Mouse (Mus musculus) intestine, postnatal 0 days (tissue): Measurements from ENCODE around the gene Dusp16. TPM values are rescaled to one million over a fixed set of nuclear protein-coding genes. Genes with fewer than 3 reads are reported as not detected.

Experiments
- ATAC-seq: fragments of 200-750 bp; cut with Nextera tagmentation; 2 replicates; pipeline ENCODE4 v1.8.0; 2017; ENCODE audit warnings: mild to moderate bottlenecking, moderate TSS enrichment, moderate library complexity
- H3K27ac ChIP-seq: fragments of 300-500 bp; sonication (generic); 2 replicates; pipeline ENCODE4 v1.5.1; 2014; ENCODE audit warnings: mild to moderate bottlenecking, low read depth, low read length, moderate library complexity
- H3K27me3 ChIP-seq: fragments of 300-500 bp; sonication (generic); replicated peaks from 2 replicates; pipeline ENCODE4 v1.6.1; 2014; ENCODE audit warnings: low read length, mixed read lengths; ENCODE audit not compliant: control insufficient read depth, insufficient read depth
- H3K36me3 ChIP-seq: fragments of 300-500 bp; sonication (generic); 2 replicates; pipeline ENCODE4 v1.6.1; 2014; ENCODE audit warnings: mild to moderate bottlenecking, moderate library complexity; ENCODE audit not compliant: control insufficient read depth, insufficient read depth
- H3K4me1 ChIP-seq: fragments of 300-500 bp; sonication (generic); replicated peaks from 2 replicates; pipeline ENCODE4 v1.6.1; 2014; ENCODE audit warnings: antibody characterized with exemption, low read length, mixed read lengths; ENCODE audit not compliant: control insufficient read depth, insufficient read depth
- H3K4me2 ChIP-seq: fragments of 300-500 bp; sonication (generic); replicated peaks from 2 replicates; pipeline ENCODE4 v1.6.1; 2014; ENCODE audit warnings: low read depth, mild to moderate bottlenecking, moderate library complexity
- H3K4me3 ChIP-seq: fragments of 300-500 bp; sonication (generic); 2 replicates; pipeline ENCODE4 v1.5.1; 2014; ENCODE audit warnings: low read depth, low read length
- H3K9ac ChIP-seq: fragments of 300-500 bp; sonication (generic); 2 replicates; pipeline ENCODE4 v1.6.1; 2014; ENCODE audit warnings: mild to moderate bottlenecking, low read depth, low read length
- H3K9me3 ChIP-seq: fragments of 300-500 bp; sonication (generic); 2 replicates; pipeline ENCODE4 v1.6.1; 2016; ENCODE audit warnings: mixed run types; ENCODE audit not compliant: control insufficient read depth
- CTCF ChIP-seq: sonication (generic); IDR thresholded peaks from 2 replicates; pipeline ENCODE4 v1.5.1; 2016; ENCODE audit warnings: low read depth, mild to moderate bottlenecking, control low read depth, antibody characterized with exemption, moderate library complexity
- WGBS: fragments of 180-500 bp; shearing (Covaris S2); extraction: QIAGEN DNeasy Blood & Tissue Kit; methylation state at CpG from one replicate; pipeline ENCODE4 v1.1.7; 2014; 5-methylcytosine and 5-hydroxymethylcytosine counted together
- polyA plus RNA-seq: library from polyadenylated mRNA; unstranded; fragments of >200 nt; fragmentation: Nextera tagmentation; extraction: Ambion mirVana; gene quantifications from 2 replicates; pipeline ENCODE4 v1.2.1, GENCODE M21; 2015

Gene Dusp16
- polyA plus RNA-seq, 1 experiment from 2014 or later: 6.7 TPM

GRCm38 (mm10) chr6:134722906-134723305 lies 69.5 kb downstream of the Dusp16 start:
- WGBS: 60% methylated on average over 8 of the region's 8 CpGs
- Histone ChIP-seq H3K9ac (no peak overlapping the region), H3K4me2 (no peak overlapping the region), H3K27ac (no peak overlapping the region), H3K36me3 (peaks cover 23% of the 10 kb centered on the region), H3K9me3 (no peaks in the 10 kb centered on the region), H3K27me3 (no peaks in the 10 kb centered on the region), H3K4me3 (no peak overlapping the region), H3K4me1 (peaks cover 11% of the 10 kb centered on the region)
- no peak for TF ChIP-seq CTCF
- ATAC-seq: no peak

- Histone ChIP-seq H3K4me1 (peaks cover 15% of the 10 kb centered on the region), H3K36me3 (peaks cover 34% of the 10 kb centered on the region), H3K9ac (no peak overlapping the region), H3K4me2 (no peak overlapping the region), H3K27me3 (no peaks in the 10 kb centered on the region), H3K27ac (no peak overlapping the region), H3K4me3 (no peak overlapping the region), H3K9me3 (no peaks in the 10 kb centered on the region)
- no peak for TF ChIP-seq CTCF
- ATAC-seq: no peak
- WGBS: 83% methylated on average over 6 of the region's 6 CpGs
Measured at GRCm38 (mm10) chr6:134721729-134722269, 70.6 kb downstream of the Dusp16 start.

GRCm38 (mm10) chr6:134720150-134720549 lies 72.3 kb downstream of the Dusp16 start:
- no peak for TF ChIP-seq CTCF
- Histone ChIP-seq H3K4me2 (no peak overlapping the region), H3K27me3 (no peaks in the 10 kb centered on the region), H3K4me1 (peaks cover 18% of the 10 kb centered on the region; the same call in 1 of the 2 replicates), H3K36me3 (peaks cover 41% of the 10 kb centered on the region), H3K4me3 (no peak overlapping the region), H3K9ac (no peak overlapping the region), H3K9me3 (no peaks in the 10 kb centered on the region), H3K27ac (no peak overlapping the region)
- 74% methylated on average over 5 of the region's 5 CpGs for WGBS
- no peak for ATAC-seq

GRCm38 (mm10) chr6:134719156-134719555 lies 73.3 kb downstream of the Dusp16 start:
- 55% methylated on average over 5 of the region's 5 CpGs for WGBS

GRCm38 (mm10) chr6:134718668-134719065 lies 73.8 kb downstream of the Dusp16 start:
- Histone ChIP-seq H3K4me2 (peak overlapping the region; percentile 30), H3K9me3 (no peaks in the 10 kb centered on the region), H3K36me3 (peaks cover 40% of the 10 kb centered on the region), H3K9ac (no peak overlapping the region), H3K27ac (peak overlapping the region; percentile 71), H3K4me3 (no peak overlapping the region), H3K4me1 (peaks cover 13% of the 10 kb centered on the region; the same call in 1 of the 2 replicates), H3K27me3 (no peaks in the 10 kb centered on the region)
- peak; percentile 41 for ATAC-seq
- no peak for TF ChIP-seq CTCF
- WGBS: 63% methylated on average over 11 of the region's 11 CpGs

More at GRCm38 (mm10) chr6:134719156-134719555, 73.3 kb downstream of the Dusp16 start:
- H3K4me2 ChIP-seq: peak overlapping the region; percentile 30; the same call in 1 of the 2 replicates
- H3K9me3 ChIP-seq: no peaks in the 10 kb centered on the region
- ATAC-seq: no peak
- TF ChIP-seq CTCF: no peak
- no peak overlapping the region for H3K4me3 ChIP-seq
- peak overlapping the region; percentile 71 for H3K27ac ChIP-seq
- H3K36me3 ChIP-seq: peaks cover 40% of the 10 kb centered on the region
- H3K27me3 ChIP-seq: no peaks in the 10 kb centered on the region
- H3K9ac ChIP-seq: no peak overlapping the region
- H3K4me1 ChIP-seq: peaks cover 13% of the 10 kb centered on the region; the same call in 1 of the 2 replicates

GRCm38 (mm10) chr6:134717886-134718667 lies 74.3 kb downstream of the Dusp16 start:
- ATAC-seq: peak; percentile 76
- H3K36me3 ChIP-seq: peaks cover 40% of the 10 kb centered on the region
- H3K4me3 ChIP-seq: no peak overlapping the region
- TF ChIP-seq CTCF: no peak
- H3K4me2 ChIP-seq: peak overlapping the region; percentile 30
- no peaks in the 10 kb centered on the region for H3K27me3 ChIP-seq
- 69% methylated on average over 20 of the region's 20 CpGs for WGBS
- peaks cover 13% of the 10 kb centered on the region; the same call in 1 of the 2 replicates for H3K4me1 ChIP-seq
- 0 out of 2 replicates have a peak overlapping the region, but pooled peaks have one; percentile 17 for H3K9ac ChIP-seq
- H3K9me3 ChIP-seq: no peaks in the 10 kb centered on the region
- H3K27ac ChIP-seq: peak overlapping the region; percentile 71
